ENCODE assay signal across 28 mouse cellular contexts in the genomic region with DNA sequence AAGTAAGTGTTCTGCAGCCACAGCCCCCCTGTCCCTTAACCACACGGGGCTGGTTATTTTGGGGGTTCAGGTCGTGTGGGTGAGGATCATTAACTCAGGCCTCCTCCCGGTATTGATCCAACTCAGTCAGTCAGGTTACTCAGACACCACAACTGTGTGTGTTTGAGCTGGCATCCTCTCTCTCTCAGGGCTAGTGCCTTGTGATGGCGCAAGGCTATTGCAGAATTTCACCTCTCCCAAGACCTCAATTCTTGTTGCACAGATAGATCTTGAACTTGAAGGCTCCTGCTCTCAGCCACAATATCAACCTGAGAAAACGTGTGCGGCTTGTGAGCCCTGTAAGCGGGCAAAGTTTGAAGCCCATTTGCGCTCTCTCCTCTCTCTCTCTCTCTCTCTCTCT.
"Had no signal": no experiment of that assay in that cellular context is flagged by ENCODE, and none has a peak within 500 bp of the region (broad histone marks: within the 10 kb centered on the region; RNA-seq: fewer than 3 reads in every experiment).

No protein-coding gene starts in this region.

- DNase-seq: left cerebral cortex, postnatal 4 days; liver, embryonic 13.5 days; liver, postnatal 0 days; lung, adult 18-20 months; lung, adult 2 months; lung, embryonic 14.5 days; lung, postnatal 10 days; lung, postnatal 14 days; lung, postnatal 36 days; lung, postnatal 4 days; midbrain, embryonic 14.5 days had no signal

- H3K36me3 ChIP-seq: limb, embryonic 10.5 days; limb, embryonic 12.5 days; limb, embryonic 13.5 days; limb, embryonic 15.5 days; liver, embryonic 15.5 days; lung, embryonic 15.5 days; midbrain, embryonic 10.5 days; midbrain, embryonic 12.5 days; midbrain, embryonic 13.5 days; midbrain, embryonic 15.5 days; neural tube, embryonic 12.5 days had no signal

- H3K27ac ChIP-seq: left cerebral cortex, adult 2 months; limb, embryonic 10.5 days; limb, embryonic 12.5 days; limb, embryonic 13.5 days; limb, embryonic 15.5 days; liver, embryonic 12.5 days; liver, embryonic 13.5 days; liver, embryonic 14.5 days; liver, embryonic 15.5 days; lung, embryonic 15.5 days; macrophage; midbrain, embryonic 10.5 days; midbrain, embryonic 12.5 days; midbrain, embryonic 13.5 days; midbrain, embryonic 15.5 days; neural tube, embryonic 12.5 days had no signal

- H3K4me1 ChIP-seq: megakaryocyte, embryonic 14.5 days; midbrain, embryonic 13.5 days; midbrain, embryonic 15.5 days; neural tube, embryonic 12.5 days had no signal

- H3K9ac ChIP-seq: limb, embryonic 12.5 days; limb, embryonic 13.5 days; limb, embryonic 15.5 days; liver, embryonic 12.5 days; liver, embryonic 13.5 days; liver, embryonic 14.5 days; liver, embryonic 15.5 days; liver, postnatal 0 days; lung, embryonic 14.5 days; lung, embryonic 15.5 days; midbrain, embryonic 12.5 days; midbrain, embryonic 13.5 days; midbrain, embryonic 15.5 days; neural tube, embryonic 12.5 days had no signal

- H3K27me3 ChIP-seq: limb, embryonic 12.5 days; limb, embryonic 13.5 days; limb, embryonic 15.5 days; liver, embryonic 12.5 days; liver, embryonic 13.5 days; liver, embryonic 15.5 days; lung, embryonic 15.5 days; midbrain, embryonic 12.5 days; midbrain, embryonic 13.5 days; midbrain, embryonic 15.5 days; neural tube, embryonic 12.5 days had no signal

- H3K4me3 ChIP-seq: left cerebral cortex, adult 2 months; limb, embryonic 10.5 days; limb, embryonic 12.5 days; limb, embryonic 13.5 days; limb, embryonic 15.5 days; liver, embryonic 12.5 days; liver, embryonic 13.5 days; liver, embryonic 15.5 days; lung, embryonic 15.5 days; megakaryocyte, embryonic 14.5 days; midbrain, embryonic 10.5 days; midbrain, embryonic 12.5 days; midbrain, embryonic 13.5 days; midbrain, embryonic 15.5 days; myocyte; neural tube, embryonic 12.5 days had no signal
